Mouse (Mus musculus): ENCODE results near the gene Actg2. TPM values are rescaled to one million over a fixed set of nuclear protein-coding genes. Genes with fewer than 3 reads are reported as not detected.

The Actg2 gene
- total and polyA plus RNA-seq, 3 experiments: 0.07 to 0.27 TPM; not detected in 1

DNA sequence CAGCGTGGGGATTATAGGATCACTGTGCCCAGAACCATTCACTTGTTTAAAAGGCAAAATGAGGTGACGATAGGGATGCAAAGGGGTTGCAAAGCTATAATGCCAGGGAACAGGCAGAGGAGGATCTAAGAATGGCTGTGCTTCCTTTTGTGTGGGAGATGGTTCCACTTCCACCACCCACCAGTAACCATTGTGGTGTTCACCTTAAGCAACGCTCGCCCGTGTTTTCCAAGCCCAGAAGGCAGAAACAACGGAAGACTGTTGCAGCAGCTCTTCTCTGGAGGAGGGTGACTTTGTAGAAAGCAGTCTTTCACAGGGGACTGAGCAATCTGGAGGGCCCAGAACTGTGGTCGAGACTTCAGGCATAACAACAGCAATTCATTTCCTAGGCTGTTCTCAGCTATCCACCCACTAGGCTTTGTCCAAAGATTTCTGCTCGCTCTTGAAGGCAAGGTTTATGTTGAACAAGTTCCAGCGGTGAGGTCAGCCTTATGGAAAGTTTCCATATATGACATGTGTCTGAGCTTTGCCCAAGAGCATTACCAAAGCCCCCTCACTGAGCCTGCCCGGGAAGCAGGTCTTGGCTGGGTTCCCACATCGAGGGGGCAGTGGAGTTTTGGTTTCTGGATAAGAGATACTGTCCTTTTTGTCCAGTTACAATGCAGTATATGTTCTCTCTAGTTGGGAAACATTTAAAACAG, 5.8 kb upstream of the Actg2 start:
- Histone ChIP-seq H3K9me3 (replicated peaks; ENCODE audit: insufficient read depth, low read length) (no peaks in the 10 kb centered on the region), H3K27me3 (ENCODE audit: control insufficient read depth in 1 of 2, insufficient read depth in 2 of 2, low read length in 2 of 2) (no peaks in the 10 kb centered on the region), H3K9ac (ENCODE audit: control insufficient read depth, low read depth, low read length, poor library complexity, severe bottlenecking) (no peak overlapping the region), H3K27ac (ENCODE audit: control insufficient read depth, low read depth, low read length) (no peak overlapping the region), H3K4me3 (ENCODE audit: control insufficient read depth in 1 of 2, insufficient read depth in 1 of 2, low read depth in 2 of 2, low read length in 2 of 2) (no peak overlapping the region), H3K79me2 (ENCODE audit: control insufficient read depth, insufficient read depth, low read length, poor library complexity) (no peaks in the 10 kb centered on the region), H3K4me1 (ENCODE audit: control insufficient read depth in 1 of 2, insufficient read depth in 2 of 2, low read length in 2 of 2) (peaks cover 0 to 2% of the 10 kb centered on the region in 2 experiments; a peak in 2 of 4 replicates), H3K36me3 (ENCODE audit: control insufficient read depth in 1 of 2, insufficient read depth in 2 of 2, low read length in 2 of 2) (peaks cover 0 to 2% of the 10 kb centered on the region in 2 experiments; a peak in 1 of 4 replicates)
- DNase-seq (ENCODE audit: low read depth, low spot score): no peak
- no peak for TF ChIP-seq GABPA (IDR thresholded peaks at IDR 0.05; ENCODE audit: low read depth, low read length)
- no peak for TF ChIP-seq ZMIZ1 (IDR thresholded peaks at IDR 0.05; ENCODE audit: low read depth, low read length)
- TF ChIP-seq POLR2AphosphoS5 (IDR thresholded peaks at IDR 0.05; ENCODE audit: borderline replicate concordance, low read depth, low read length): no peak
- no peak for TF ChIP-seq CTCF (IDR thresholded peaks at IDR 0.05 in 2 of 3, conservative IDR thresholded peaks at IDR 0.05 in 1 of 3; ENCODE audit: control insufficient read depth in 1 of 3, insufficient read depth in 1 of 3, low read depth in 2 of 3, low read length in 3 of 3, poor library complexity in 1 of 3, severe bottlenecking in 1 of 3)
- no peak for TF ChIP-seq JUND (IDR thresholded peaks at IDR 0.05; ENCODE audit: low read depth, low read length)
- no peak for TF ChIP-seq MYC (IDR thresholded peaks at IDR 0.05; ENCODE audit: low read depth, low read length)

DNA sequence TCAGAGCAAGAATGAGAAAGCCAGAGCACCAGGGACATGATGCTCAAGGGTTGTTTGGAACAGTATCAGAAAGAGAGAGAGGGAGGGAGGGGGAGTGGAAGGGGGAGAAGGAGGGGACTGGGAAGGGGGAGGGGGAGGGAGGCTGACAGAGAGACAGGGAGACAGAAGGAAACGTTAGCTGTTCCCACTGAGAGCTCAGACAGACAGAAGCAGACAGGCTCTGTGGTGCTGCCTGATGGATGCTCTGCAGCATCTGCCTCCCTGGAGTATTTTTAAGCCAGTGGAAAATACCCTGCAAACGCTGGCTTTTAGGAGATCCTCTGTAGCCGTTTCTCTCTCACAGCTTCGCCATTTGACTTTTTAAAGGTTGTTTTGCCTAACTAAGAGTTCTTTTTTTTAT, 4.0 kb upstream of the Actg2 start:
- Histone ChIP-seq H3K79me2 (ENCODE audit: control insufficient read depth, insufficient read depth, low read length, poor library complexity) (no peaks in the 10 kb centered on the region), H3K9ac (ENCODE audit: control insufficient read depth, low read depth, low read length, poor library complexity, severe bottlenecking) (no peak overlapping the region), H3K4me3 (ENCODE audit: control insufficient read depth in 1 of 2, insufficient read depth in 1 of 2, low read depth in 2 of 2, low read length in 2 of 2) (no peak overlapping the region), H3K27me3 (ENCODE audit: control insufficient read depth in 1 of 2, insufficient read depth in 2 of 2, low read length in 2 of 2) (no peaks in the 10 kb centered on the region), H3K9me3 (replicated peaks; ENCODE audit: insufficient read depth, low read length) (no peaks in the 10 kb centered on the region), H3K36me3 (ENCODE audit: control insufficient read depth in 1 of 2, insufficient read depth in 2 of 2, low read length in 2 of 2) (peaks cover 0 to 2% of the 10 kb centered on the region in 2 experiments; a peak in 1 of 4 replicates), H3K4me1 (ENCODE audit: control insufficient read depth in 1 of 2, insufficient read depth in 2 of 2, low read length in 2 of 2) (peaks cover 0 to 4% of the 10 kb centered on the region in 2 experiments; a peak in 2 of 4 replicates), H3K27ac (ENCODE audit: control insufficient read depth, low read depth, low read length) (no peak overlapping the region)
- DNase-seq (ENCODE audit: low read depth, low spot score): no peak
- TF ChIP-seq ZKSCAN1 (IDR thresholded peaks at IDR 0.05; ENCODE audit: low read depth, low read length): no peak
- TF ChIP-seq RCOR1 (IDR thresholded peaks at IDR 0.05; ENCODE audit: low read depth, low read length): no peak
- TF ChIP-seq USF1 (IDR thresholded peaks at IDR 0.05; ENCODE audit: low read depth, low read length): no peak
- TF ChIP-seq ELF1 (IDR thresholded peaks at IDR 0.05; ENCODE audit: low read depth, low read length): no peak
- TF ChIP-seq UBTF (IDR thresholded peaks at IDR 0.05; ENCODE audit: borderline replicate concordance, insufficient read depth, low read depth, low read length): no peak
- no peak for TF ChIP-seq MAZ (IDR thresholded peaks at IDR 0.05; ENCODE audit: low read depth, low read length)
- TF ChIP-seq CHD1 (IDR thresholded peaks at IDR 0.05; ENCODE audit: low read depth, low read length): no peak
- TF ChIP-seq POLR2AphosphoS5 (IDR thresholded peaks at IDR 0.05; ENCODE audit: borderline replicate concordance, low read depth, low read length): no peak
- TF ChIP-seq GABPA (IDR thresholded peaks at IDR 0.05; ENCODE audit: low read depth, low read length): no peak
- no peak for TF ChIP-seq JUND (IDR thresholded peaks at IDR 0.05; ENCODE audit: low read depth, low read length)
- TF ChIP-seq BHLHE40 (IDR thresholded peaks at IDR 0.05; ENCODE audit: borderline replicate concordance, low read depth, low read length): no peak
- TF ChIP-seq SIN3A (IDR thresholded peaks at IDR 0.05; ENCODE audit: low read length): no peak
- no peak for TF ChIP-seq MYC (IDR thresholded peaks at IDR 0.05; ENCODE audit: low read depth, low read length)
- no peak for TF ChIP-seq MYB (IDR thresholded peaks at IDR 0.05; ENCODE audit: low read depth, low read length)

Data from MEL (cell line).